Mouse (Mus musculus) ovary, adult 10 weeks (tissue): Measurements from ENCODE around the gene Pum3. TPM values are rescaled to one million over a fixed set of nuclear protein-coding genes. Genes with fewer than 3 reads are reported as not detected.

Source experiments
- polyA plus RNA-seq: library from polyadenylated mRNA; stranded (reverse); fragments of 350-450 nt; fragmentation: Illumina TruSeq; extraction: RNeasy Lipid Tissue Mini Kit (QIAGEN cat#74804); gene quantifications from one replicate; pipeline ENCODE4 v1.2.3, GENCODE M21; 2014

Pum3 gene
- polyA plus RNA-seq: 242 TPM

GRCm38 (mm10) chr19:27429745-27430251 lies at the start of gene Pum3:
Pum3 (minus strand) TSS chr19:27429825.

Other genes starting within 250 kb of the Pum3 start
- 89.2 TPM for gene Vldlr, start 213.3 kb downstream of the Pum3 start, polyA plus RNA-seq
- 0.26 TPM for gene Kcnv2, start 107.2 kb downstream of the Pum3 start, polyA plus RNA-seq